19 mouse cellular contexts compared by ENCODE assay signal in genomic region chr8:64215374-64215773, GRCm38 (mm10). TPM values are rescaled to one million over a fixed set of nuclear protein-coding genes. Genes with fewer than 3 reads are reported as not detected.
DNase-seq lines count a peak whose midpoint lies in the region; ATAC-seq and TF ChIP-seq lines count a peak whose summit lies in the region.
"Had no signal": no experiment of that assay in that cellular context is flagged by ENCODE, and none has a peak within 500 bp of the region (broad histone marks: within the 10 kb centered on the region; RNA-seq: fewer than 3 reads in every experiment).

No protein-coding gene starts in this region.

- 57% methylated on average over 6 of the region's 6 CpGs for WGBS in midbrain, embryonic 12.5 days
- 69% methylated on average over 6 of the region's 6 CpGs for WGBS in midbrain, embryonic 11.5 days
- 19% methylated on average over 6 of the region's 6 CpGs for WGBS in forebrain, embryonic 13.5 days
- 20% methylated on average over 6 of the region's 6 CpGs for WGBS in forebrain, postnatal 0 days
- WGBS in neural tube, embryonic 15.5 days: 24% methylated on average over 6 of the region's 6 CpGs

- no peak for TF ChIP-seq CTCF in forebrain, postnatal 0 days (IDR thresholded peaks at IDR 0.05; ENCODE audit: low read depth)

- H3K36me3 ChIP-seq in midbrain, embryonic 12.5 days: no peaks in the 10 kb centered on the region
- no peaks in the 10 kb centered on the region for H3K36me3 ChIP-seq in midbrain, embryonic 11.5 days (ENCODE audit: control insufficient read depth, insufficient read depth, low read length)
- no peaks in the 10 kb centered on the region for H3K36me3 ChIP-seq in forebrain, embryonic 13.5 days (ENCODE audit: poor library complexity, severe bottlenecking)
- H3K36me3 ChIP-seq in forebrain, postnatal 0 days (ENCODE audit: insufficient read depth): no peaks in the 10 kb centered on the region
- no peaks in the 10 kb centered on the region for H3K36me3 ChIP-seq in neural tube, embryonic 15.5 days
- H3K36me3 ChIP-seq: hindbrain, embryonic 13.5 days; intestine, embryonic 15.5 days; liver, embryonic 12.5 days had no signal

- H3K4me3 ChIP-seq in midbrain, embryonic 12.5 days: no peak overlapping the region
- no peak overlapping the region for H3K4me3 ChIP-seq in midbrain, embryonic 11.5 days (ENCODE audit: low read depth, low read length)
- H3K4me3 ChIP-seq in forebrain, embryonic 13.5 days: no peak overlapping the region
- H3K4me3 ChIP-seq in forebrain, postnatal 0 days (ENCODE audit: low read depth, low read length): no peak overlapping the region
- H3K4me3 ChIP-seq in neural tube, embryonic 15.5 days (replicated peaks): no peak overlapping the region
- H3K4me3 ChIP-seq: hindbrain, embryonic 13.5 days; intestine, embryonic 15.5 days; liver, embryonic 12.5 days; megakaryocyte, embryonic 14.5 days had no signal

- H3K4me1 ChIP-seq in midbrain, embryonic 12.5 days: no peaks in the 10 kb centered on the region; the same call in 1 of the 2 replicates
- no peaks in the 10 kb centered on the region for H3K4me1 ChIP-seq in midbrain, embryonic 11.5 days (ENCODE audit: control insufficient read depth, insufficient read depth, low read length)
- H3K4me1 ChIP-seq in forebrain, embryonic 13.5 days: peaks cover 9% of the 10 kb centered on the region
- no peaks in the 10 kb centered on the region for H3K4me1 ChIP-seq in forebrain, postnatal 0 days (ENCODE audit: insufficient read depth)
- peaks cover 5% of the 10 kb centered on the region for H3K4me1 ChIP-seq in neural tube, embryonic 15.5 days
- H3K4me1 ChIP-seq: hindbrain, embryonic 13.5 days; intestine, embryonic 15.5 days; liver, embryonic 12.5 days; megakaryocyte, embryonic 14.5 days had no signal

- ATAC-seq in midbrain, embryonic 12.5 days (ENCODE audit: low FRiP score, low read depth): peak; percentile 52; the same call in 1 of the 2 replicates
- ATAC-seq in midbrain, embryonic 11.5 days (ENCODE audit: low FRiP score): no peak
- peak; percentile 93 for ATAC-seq in forebrain, embryonic 13.5 days
- ATAC-seq in forebrain, postnatal 0 days: peak; percentile 65; the same call in 1 of the 2 replicates
- ATAC-seq in neural tube, embryonic 15.5 days (ENCODE audit: low FRiP score): peak; percentile 72; the same call in 1 of the 2 replicates
- ATAC-seq: intestine, embryonic 15.5 days; liver, embryonic 12.5 days had no signal

- DNase-seq in midbrain, embryonic 11.5 days (ENCODE audit: low spot score, missing footprints): no peak
- peak; percentile 1 for DNase-seq in forebrain, postnatal 0 days
- no peak for DNase-seq in thymus, postnatal 10 days (ENCODE audit: low spot score in 2 of 2)
- DNase-seq in thymus, postnatal 25 days: no peak
- DNase-seq: adrenal gland, adult 8-10 months; cerebellum, adult 9-10 months; gastrocnemius, postnatal 36 days; kidney, postnatal 10 days; left cerebral cortex, postnatal 4 days; lung, adult 2 months; thymus, postnatal 4 days had no signal

- H3K4me2 ChIP-seq in midbrain, embryonic 12.5 days (replicated peaks): no peak overlapping the region
- H3K4me2 ChIP-seq in midbrain, embryonic 11.5 days: no peak overlapping the region
- peak overlapping the region; percentile 32 for H3K4me2 ChIP-seq in forebrain, embryonic 13.5 days
- no peak overlapping the region for H3K4me2 ChIP-seq in forebrain, postnatal 0 days (ENCODE audit: low read depth)
- peak overlapping the region; percentile 9 for H3K4me2 ChIP-seq in neural tube, embryonic 15.5 days
- H3K4me2 ChIP-seq: hindbrain, embryonic 13.5 days; intestine, embryonic 15.5 days; liver, embryonic 12.5 days had no signal

- H3K27me3 ChIP-seq in midbrain, embryonic 12.5 days: no peaks in the 10 kb centered on the region
- H3K27me3 ChIP-seq in midbrain, embryonic 11.5 days (ENCODE audit: control insufficient read depth, insufficient read depth, low read length): no peaks in the 10 kb centered on the region
- no peaks in the 10 kb centered on the region for H3K27me3 ChIP-seq in forebrain, embryonic 13.5 days
- no peaks in the 10 kb centered on the region for H3K27me3 ChIP-seq in forebrain, postnatal 0 days (ENCODE audit: insufficient read depth, low read length)
- H3K27me3 ChIP-seq in neural tube, embryonic 15.5 days (replicated peaks): no peaks in the 10 kb centered on the region
- H3K27me3 ChIP-seq: hindbrain, embryonic 13.5 days; intestine, embryonic 15.5 days; liver, embryonic 12.5 days; megakaryocyte, embryonic 14.5 days had no signal

- H3K9me3 ChIP-seq in midbrain, embryonic 12.5 days: no peaks in the 10 kb centered on the region
- H3K9me3 ChIP-seq in midbrain, embryonic 11.5 days (ENCODE audit: control insufficient read depth, low read length): no peaks in the 10 kb centered on the region
- H3K9me3 ChIP-seq in forebrain, embryonic 13.5 days (replicated peaks): peaks cover 4% of the 10 kb centered on the region; the same call in 1 of the 2 replicates
- no peaks in the 10 kb centered on the region for H3K9me3 ChIP-seq in forebrain, postnatal 0 days (ENCODE audit: low read length)
- H3K9me3 ChIP-seq in neural tube, embryonic 15.5 days (replicated peaks): no peaks in the 10 kb centered on the region
- H3K9me3 ChIP-seq: hindbrain, embryonic 13.5 days; intestine, embryonic 15.5 days; liver, embryonic 12.5 days; megakaryocyte, embryonic 14.5 days had no signal

- H3K27ac ChIP-seq in midbrain, embryonic 12.5 days (replicated peaks): no peak overlapping the region
- no peak overlapping the region for H3K27ac ChIP-seq in midbrain, embryonic 11.5 days (ENCODE audit: low read depth, low read length)
- H3K27ac ChIP-seq in forebrain, embryonic 13.5 days: 0 out of 2 replicates have a peak overlapping the region, but pooled peaks have one; percentile 35
- H3K27ac ChIP-seq in forebrain, postnatal 0 days (ENCODE audit: low read depth, low read length): no peak overlapping the region
- H3K27ac ChIP-seq in neural tube, embryonic 15.5 days (replicated peaks): no peak overlapping the region
- H3K27ac ChIP-seq: hindbrain, embryonic 13.5 days; intestine, embryonic 15.5 days; liver, embryonic 12.5 days had no signal

- H3K9ac ChIP-seq in midbrain, embryonic 12.5 days (replicated peaks): no peak overlapping the region
- no peak overlapping the region for H3K9ac ChIP-seq in midbrain, embryonic 11.5 days (ENCODE audit: low read length)
- H3K9ac ChIP-seq in forebrain, embryonic 13.5 days: no peak overlapping the region
- H3K9ac ChIP-seq in forebrain, postnatal 0 days: no peak overlapping the region
- H3K9ac ChIP-seq in neural tube, embryonic 15.5 days (replicated peaks): no peak overlapping the region
- H3K9ac ChIP-seq: hindbrain, embryonic 13.5 days; intestine, embryonic 15.5 days; liver, embryonic 12.5 days had no signal

RNA-seq across cellular contexts. Expression of gene Tll1, which starts 9.3 kb away (rescaled TPM):
- 1.5 and 2.4 TPM in 2 replicates for polyA plus RNA-seq in midbrain, embryonic 12.5 days (2016; fragmentation: Nextera tagmentation; extraction: Ambion mirVana)
- polyA plus RNA-seq in midbrain, embryonic 11.5 days (2014; fragmentation: Nextera tagmentation; extraction: Ambion mirVana): 0.89 and 0.99 TPM in 2 replicates
- polyA plus RNA-seq in forebrain, embryonic 13.5 days (2015; fragmentation: Nextera tagmentation; extraction: Ambion mirVana): 1.2 and 1.6 TPM in 2 replicates
- total RNA-seq in forebrain, postnatal 0 days (2014; rRNA removed): 2.7 and 3.6 TPM in 2 replicates
- polyA plus RNA-seq in forebrain, postnatal 0 days (2015; fragmentation: Nextera tagmentation; extraction: Ambion mirVana): 0.49 and 1.3 TPM in 2 replicates
- 3.0 and 3.1 TPM in 2 replicates for polyA plus RNA-seq in neural tube, embryonic 15.5 days (2015; fragmentation: Nextera tagmentation; extraction: Ambion mirVana)
- total RNA-seq: common myeloid progenitor, adult 5-6 weeks had no signal

Comparison
In these comparisons a context has a peak if more than half of its experiments do, and no peak if none do; other contexts are left out.
1. H3K4me2 ChIP-seq: peak in forebrain, embryonic 13.5 days (single experiment) and neural tube, embryonic 15.5 days (single experiment); none in midbrain, embryonic 12.5 days (single experiment), midbrain, embryonic 11.5 days (single experiment) and forebrain, postnatal 0 days (single experiment).